Mouse (Mus musculus): ENCODE data around the gene Gmpr.

- TF ChIP-seq POLR2A (IDR thresholded peaks at IDR 0.05; ENCODE audit: insufficient read length, low read depth) (no peak), TCF12 (IDR thresholded peaks at IDR 0.05; ENCODE audit: insufficient read depth, poor library complexity, severe bottlenecking) (no peak), TCF3 (IDR thresholded peaks at IDR 0.05; ENCODE audit: insufficient read length, low read depth) (no peak), USF1 (IDR thresholded peaks at IDR 0.05; ENCODE audit: low read depth) (no peak)
Observed at GRCm38 (mm10) chr13:45545974-45546373, 38.7 kb downstream of the Gmpr start.

All from myocyte (in vitro differentiated cells).